ENCODE assay signal across 8 mouse cellular contexts in genomic region chr8:64788715-64789114, GRCm38 (mm10). TPM values are rescaled to one million over a fixed set of nuclear protein-coding genes. Genes with fewer than 3 reads are reported as not detected.
A peak's percentile ranks its signal among the peaks of the same experiment; 100 is the strongest.
DNase-seq lines count a peak whose midpoint lies in the region; ATAC-seq lines count a peak whose summit lies in the region.

No protein-coding gene starts in this region.

- H3K9me3 ChIP-seq in midbrain, embryonic 13.5 days = no peaks in the 10 kb centered on the region
- H3K9me3 ChIP-seq in forebrain, embryonic 14.5 days (replicated peaks; ENCODE audit: control insufficient read depth, low read length) = no peaks in the 10 kb centered on the region

- no peak for ATAC-seq in midbrain, embryonic 13.5 days
- no peak for ATAC-seq in forebrain, embryonic 14.5 days

- no peaks in the 10 kb centered on the region for H3K36me3 ChIP-seq in midbrain, embryonic 13.5 days
- H3K36me3 ChIP-seq in forebrain, embryonic 14.5 days (ENCODE audit: control insufficient read depth, insufficient read depth, low read length) = no peaks in the 10 kb centered on the region

- no peak overlapping the region for H3K4me3 ChIP-seq in midbrain, embryonic 13.5 days (replicated peaks)
- H3K4me3 ChIP-seq in forebrain, embryonic 14.5 days (ENCODE audit: low read depth, low read length) = no peak overlapping the region

- no peak overlapping the region for H3K27ac ChIP-seq in midbrain, embryonic 13.5 days
- no peak overlapping the region for H3K27ac ChIP-seq in forebrain, embryonic 14.5 days (ENCODE audit: low read depth, low read length)

- no peak overlapping the region for H3K4me2 ChIP-seq in midbrain, embryonic 13.5 days (replicated peaks)
- no peak overlapping the region for H3K4me2 ChIP-seq in forebrain, embryonic 14.5 days (ENCODE audit: low read length)

- H3K9ac ChIP-seq in midbrain, embryonic 13.5 days (replicated peaks) = no peak overlapping the region
- no peak overlapping the region for H3K9ac ChIP-seq in forebrain, embryonic 14.5 days (ENCODE audit: low read length)

- 92% methylated on average over 4 of the region's 4 CpGs for WGBS in midbrain, embryonic 13.5 days
- 93% methylated on average over 4 of the region's 4 CpGs for WGBS in forebrain, embryonic 14.5 days

- no peaks in the 10 kb centered on the region for H3K27me3 ChIP-seq in midbrain, embryonic 13.5 days
- H3K27me3 ChIP-seq in forebrain, embryonic 14.5 days (replicated peaks; ENCODE audit: control insufficient read depth, insufficient read depth, low read length) = no peaks in the 10 kb centered on the region

- H3K4me1 ChIP-seq in midbrain, embryonic 13.5 days (replicated peaks) = peaks cover 6% of the 10 kb centered on the region; the same call in 1 of the 2 replicates
- H3K4me1 ChIP-seq in forebrain, embryonic 14.5 days (ENCODE audit: control insufficient read depth, insufficient read depth, low read length) = no peaks in the 10 kb centered on the region

- peak; percentile 48 for DNase-seq in testis, postnatal 10 days (ENCODE audit: low spot score)
- no peak for DNase-seq in testis, postnatal 14 days (ENCODE audit: low spot score)
- DNase-seq in gastrocnemius, adult 18-20 months (ENCODE audit: low spot score) = peak; percentile 21
- DNase-seq in kidney, postnatal 10 days = peak; percentile 85
- DNase-seq in right cerebral cortex, postnatal 10 days (ENCODE audit: low spot score in 2 of 2) = peak; percentile 61 to 68
- DNase-seq in cerebellum, postnatal 4 days (ENCODE audit: low spot score in 2 of 2) = no peak
- no peak for DNase-seq in forebrain, embryonic 14.5 days (ENCODE audit: low spot score)

RNA-seq across cellular contexts. Expression of gene Msmo1, which starts 55.1 kb away (rescaled TPM):
- total RNA-seq in gastrocnemius, adult 18-20 months (2021) = 1 to 10 TPM; 2.9 to 4.9 TPM
- polyA plus RNA-seq in midbrain, embryonic 13.5 days (2015; fragmentation: Nextera tagmentation; extraction: Ambion mirVana) = 155 and 168 TPM in 2 replicates
- polyA plus RNA-seq in forebrain, embryonic 14.5 days (2014; fragmentation: Nextera tagmentation; extraction: Ambion mirVana) = 172 and 188 TPM in 2 replicates

Comparison
In these comparisons a context has a peak if more than half of its experiments do, and no peak if none do; other contexts are left out.
1. DNase-seq: peak in testis, postnatal 10 days (single experiment), gastrocnemius, adult 18-20 months (single experiment), kidney, postnatal 10 days (single experiment) and right cerebral cortex, postnatal 10 days (2 of 2); none in testis, postnatal 14 days (single experiment), cerebellum, postnatal 4 days (0 of 2) and forebrain, embryonic 14.5 days (single experiment).